Mouse (Mus musculus): ENCODE results near the gene Cadps.

- TF ChIP-seq POLR2A (IDR thresholded peaks at IDR 0.05; ENCODE audit: extremely low read depth, insufficient read depth, low read length) = no peak
- TF ChIP-seq CTCF (IDR thresholded peaks at IDR 0.05; ENCODE audit: low read depth, low read length) = no peak
Measured at GRCm38 (mm10) chr14:12843860-12844259, 21.0 kb upstream of the Cadps start.
